Mouse (Mus musculus) E14TG2a.4 (cell line): Measurements from ENCODE around the gene Fam69a.

ENCODE experiments used
- CTCF ChIP-seq: conservative IDR thresholded peaks from 2 replicates; pipeline ENCODE4 v1.5.1; 2014; ENCODE audit warnings: low read length
- NANOG ChIP-seq: IDR thresholded peaks from 2 replicates; pipeline ENCODE4 v1.6.1; 2014; ENCODE audit warnings: borderline replicate concordance, low read length, mixed read lengths

DNA sequence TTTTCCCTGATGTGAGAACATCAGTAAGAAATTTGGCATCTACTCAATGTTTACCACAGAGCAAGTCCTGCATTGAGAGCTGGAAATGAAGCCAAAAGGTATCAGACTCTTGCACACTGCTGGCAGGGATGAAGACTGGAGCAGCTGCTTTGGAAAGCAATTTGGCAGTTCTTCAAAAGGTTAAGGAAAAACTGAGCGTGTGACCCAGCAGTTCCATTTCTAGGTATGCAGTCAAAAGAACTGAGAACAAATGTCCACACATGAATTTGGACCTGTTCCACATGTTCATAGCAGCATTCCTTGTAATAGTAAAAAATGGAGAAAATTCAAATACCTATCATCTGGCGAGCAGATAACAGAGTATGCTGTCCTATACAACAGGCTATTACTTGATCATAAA is 39.3 kb downstream of the Fam69a start:
- TF ChIP-seq CTCF (no peak), NANOG (no peak)
